Mouse (Mus musculus) ES-E14 (cell line): ENCODE results near the gene Smim14.

Source experiments
- CHD2 ChIP-seq: IDR thresholded peaks from 2 replicates; pipeline ENCODE4 v1.6.1; 2014; ENCODE audit warnings: mild to moderate bottlenecking, low read depth, low read length, inconsistent platforms
- HCFC1 ChIP-seq: IDR thresholded peaks from 2 replicates; pipeline ENCODE4 v1.6.1; 2012; ENCODE audit warnings: low read length, inconsistent platforms, borderline replicate concordance; ENCODE audit not compliant: insufficient read depth
- ZC3H11A ChIP-seq: IDR thresholded peaks from 2 replicates; pipeline ENCODE4 v1.6.1; 2012; ENCODE audit warnings: low read depth, mild to moderate bottlenecking, inconsistent platforms, low read length, borderline replicate concordance
- ZNF384 ChIP-seq: IDR thresholded peaks from 2 replicates; pipeline ENCODE4 v1.6.1; 2012; ENCODE audit warnings: low read depth, low read length, inconsistent platforms

GRCm38 (mm10) chr5:65535457-65536067 is 1.4 kb downstream of the Smim14 start:
- TF ChIP-seq CHD2 (no peak), HCFC1 (no peak), ZC3H11A (no peak), ZNF384 (no peak)
